Mouse (Mus musculus) kidney, adult 2 months (tissue): ENCODE measurements around the gene Gm7861.
"Not testable (repeated sequence)": the region's sequence is repeated elsewhere in the genome, so short reads cannot be mapped to it uniquely, and the experiment has no call there.

ENCODE experiments used
- CTCF ChIP-seq: fragments of 200-500 bp; conservative IDR thresholded peaks from 2 replicates; pipeline ENCODE4 v1.5.1; 2011; ENCODE audit warnings: low read depth, mild to moderate bottlenecking, control low read depth, low read length, moderate library complexity, mixed read lengths; ENCODE audit not compliant: insufficient read depth, insufficient read length
- POLR2A ChIP-seq: fragments of 200-500 bp; IDR thresholded peaks from one replicate; pipeline ENCODE4 v1.6.1; 2011; ENCODE audit warnings: low read depth, low read length, control low read depth

GRCm38 (mm10) chr8:21594408-21594807, at the start of gene Gm7861:
- not testable (repeated sequence) for TF ChIP-seq CTCF, POLR2A
